Mouse (Mus musculus) heart, adult 2 months (tissue): ENCODE results near the gene Gm4881.

Source experiments
- CTCF ChIP-seq: fragments of 200-600 bp; IDR thresholded peaks from 2 replicates; pipeline ENCODE4 v1.8.1; 2022; ENCODE audit warnings: antibody characterized with exemption, mild to moderate bottlenecking, moderate library complexity
- POLR2A ChIP-seq: fragments of 200-500 bp; IDR thresholded peaks from 2 replicates; pipeline ENCODE4 v1.6.1; 2011; ENCODE audit warnings: mild to moderate bottlenecking, low read depth, low read length, control low read depth; ENCODE audit not compliant: insufficient read depth

- TF ChIP-seq POLR2A (no peak), CTCF (no peak)
Observed at GRCm38 (mm10) chr7:24889431-24890220, 54.7 kb downstream of the Gm4881 start.
